Mouse (Mus musculus) heart, adult 2 months (tissue): ENCODE data around the gene Adgrg5.

ENCODE experiments used
- CTCF ChIP-seq: fragments of 200-600 bp; IDR thresholded peaks from 2 replicates; pipeline ENCODE4 v1.8.1; 2022; ENCODE audit warnings: antibody characterized with exemption, mild to moderate bottlenecking, moderate library complexity
- EP300 ChIP-seq: fragments of 200-500 bp; IDR thresholded peaks from 2 replicates; pipeline ENCODE4 v1.6.1; 2011; ENCODE audit warnings: low read depth, low read length, control low read depth; ENCODE audit not compliant: insufficient read depth
- POLR2A ChIP-seq: fragments of 200-500 bp; IDR thresholded peaks from 2 replicates; pipeline ENCODE4 v1.6.1; 2011; ENCODE audit warnings: mild to moderate bottlenecking, low read depth, low read length, control low read depth; ENCODE audit not compliant: insufficient read depth

DNA sequence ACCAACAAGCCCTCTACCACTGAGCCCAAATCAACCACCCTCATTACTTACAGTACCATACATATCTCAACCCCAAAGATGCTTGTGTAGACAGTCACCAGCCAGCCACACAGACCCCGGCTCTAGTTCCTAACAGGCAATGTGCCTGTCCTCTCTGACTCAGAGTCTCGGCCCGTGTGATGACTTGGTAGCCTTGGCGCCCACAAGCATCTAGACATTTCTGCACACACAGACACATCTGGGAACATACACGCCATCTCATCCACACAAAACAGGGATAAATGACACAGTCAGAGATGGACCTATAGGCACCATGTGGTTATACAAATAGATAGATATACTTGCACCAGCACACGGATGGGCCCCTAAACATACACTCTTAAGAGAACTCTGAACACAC, 9.2 kb upstream of the Adgrg5 start:
- no peak for TF ChIP-seq CTCF
- no peak for TF ChIP-seq POLR2A
- no peak for TF ChIP-seq EP300
